Mouse (Mus musculus): ENCODE results near the gene Smarcal1. TPM values are rescaled to one million over a fixed set of nuclear protein-coding genes. Genes with fewer than 3 reads are reported as not detected.

The Smarcal1 gene
- polyA plus RNA-seq, 1 experiment from 2014 or later: 34.1 TPM

GRCm38 (mm10) chr1:72596231-72596630 lies 13.2 kb downstream of the Smarcal1 start:
- Histone ChIP-seq H3K27ac (ENCODE audit: low read depth, low read length) (no peak overlapping the region), H3K4me3 (ENCODE audit: low read depth, low read length) (no peak overlapping the region), H3K9me3 (ENCODE audit: control insufficient read depth, low read length) (no peaks in the 10 kb centered on the region), H3K4me2 (ENCODE audit: low read depth, low read length, severe bottlenecking) (no peak overlapping the region), H3K36me3 (ENCODE audit: control insufficient read depth, insufficient read depth, low read length) (peaks cover 3% of the 10 kb centered on the region; the same call in 1 of the 2 replicates), H3K9ac (ENCODE audit: low read length) (no peak overlapping the region), H3K27me3 (ENCODE audit: control insufficient read depth, insufficient read depth, low read length) (no peaks in the 10 kb centered on the region), H3K4me1 (replicated peaks; ENCODE audit: control insufficient read depth, insufficient read depth, low read length) (no peaks in the 10 kb centered on the region)
- no peak for ATAC-seq (replicated peaks; ENCODE audit: low FRiP score)
- no peak for DNase-seq (ENCODE audit: low spot score)
- WGBS: 83% methylated on average over 5 of the region's 5 CpGs

- WGBS: 90% methylated on average over 21 of the region's 21 CpGs
- no peak overlapping the region for H3K4me2 ChIP-seq (ENCODE audit: low read depth, low read length, severe bottlenecking)
- DNase-seq (ENCODE audit: low spot score) (no peak), ATAC-seq (replicated peaks; ENCODE audit: low FRiP score) (no peak)
- peaks cover 3% of the 10 kb centered on the region; the same call in 1 of the 2 replicates for H3K36me3 ChIP-seq (ENCODE audit: control insufficient read depth, insufficient read depth, low read length)
- H3K9me3 ChIP-seq (ENCODE audit: control insufficient read depth, low read length): no peaks in the 10 kb centered on the region
- no peak overlapping the region for H3K4me3 ChIP-seq (ENCODE audit: low read depth, low read length)
- H3K27ac ChIP-seq (ENCODE audit: low read depth, low read length): no peak overlapping the region
- no peak overlapping the region for H3K9ac ChIP-seq (ENCODE audit: low read length)
- no peaks in the 10 kb centered on the region for H3K4me1 ChIP-seq (replicated peaks; ENCODE audit: control insufficient read depth, insufficient read depth, low read length)
- H3K27me3 ChIP-seq (ENCODE audit: control insufficient read depth, insufficient read depth, low read length): no peaks in the 10 kb centered on the region
These were observed 16.4 kb downstream of the Smarcal1 start for GRCm38 (mm10) chr1:72599146-72600101.

GRCm38 (mm10) chr1:72600778-72601177 lies 17.7 kb downstream of the Smarcal1 start:
- H3K9me3 ChIP-seq (ENCODE audit: control insufficient read depth, low read length): no peaks in the 10 kb centered on the region
- no peak overlapping the region for H3K4me2 ChIP-seq (ENCODE audit: low read depth, low read length, severe bottlenecking)
- no peak for DNase-seq (ENCODE audit: low spot score)
- no peak for ATAC-seq (replicated peaks; ENCODE audit: low FRiP score)
- H3K4me3 ChIP-seq (ENCODE audit: low read depth, low read length): no peak overlapping the region
- no peaks in the 10 kb centered on the region for H3K4me1 ChIP-seq (replicated peaks; ENCODE audit: control insufficient read depth, insufficient read depth, low read length)
- no peak overlapping the region for H3K27ac ChIP-seq (ENCODE audit: low read depth, low read length)
- WGBS: 98% methylated on average over 5 of the region's 5 CpGs
- H3K27me3 ChIP-seq (ENCODE audit: control insufficient read depth, insufficient read depth, low read length): no peaks in the 10 kb centered on the region
- peaks cover 3% of the 10 kb centered on the region; the same call in 1 of the 2 replicates for H3K36me3 ChIP-seq (ENCODE audit: control insufficient read depth, insufficient read depth, low read length)
- no peak overlapping the region for H3K9ac ChIP-seq (ENCODE audit: low read length)

- ATAC-seq (replicated peaks; ENCODE audit: low FRiP score): no peak
- no peaks in the 10 kb centered on the region for H3K27me3 ChIP-seq (ENCODE audit: control insufficient read depth, insufficient read depth, low read length)
- H3K27ac ChIP-seq (ENCODE audit: low read depth, low read length): no peak overlapping the region
- H3K4me2 ChIP-seq (ENCODE audit: low read depth, low read length, severe bottlenecking): no peak overlapping the region
- no peak overlapping the region for H3K9ac ChIP-seq (ENCODE audit: low read length)
- H3K9me3 ChIP-seq (ENCODE audit: control insufficient read depth, low read length): no peaks in the 10 kb centered on the region
- 95% methylated on average over 7 of the region's 7 CpGs for WGBS
- H3K4me1 ChIP-seq (replicated peaks; ENCODE audit: control insufficient read depth, insufficient read depth, low read length): peaks cover 2% of the 10 kb centered on the region; the same call in 1 of the 2 replicates
- H3K4me3 ChIP-seq (ENCODE audit: low read depth, low read length): no peak overlapping the region
- DNase-seq (ENCODE audit: low spot score): no peak
- H3K36me3 ChIP-seq (ENCODE audit: control insufficient read depth, insufficient read depth, low read length): peaks cover 3% of the 10 kb centered on the region; the same call in 1 of the 2 replicates
These were observed 18.2 kb downstream of the Smarcal1 start for GRCm38 (mm10) chr1:72601233-72601632.

GRCm38 (mm10) chr1:72602186-72602585 lies 19.1 kb downstream of the Smarcal1 start:
- no peak overlapping the region for H3K4me3 ChIP-seq (ENCODE audit: low read depth, low read length)
- no peak overlapping the region for H3K4me2 ChIP-seq (ENCODE audit: low read depth, low read length, severe bottlenecking)
- no peak for ATAC-seq (replicated peaks; ENCODE audit: low FRiP score)
- peaks cover 3% of the 10 kb centered on the region; the same call in 1 of the 2 replicates for H3K36me3 ChIP-seq (ENCODE audit: control insufficient read depth, insufficient read depth, low read length)
- no peaks in the 10 kb centered on the region for H3K27me3 ChIP-seq (ENCODE audit: control insufficient read depth, insufficient read depth, low read length)
- no peak for DNase-seq (ENCODE audit: low spot score)
- no peak overlapping the region for H3K27ac ChIP-seq (ENCODE audit: low read depth, low read length)
- no peak overlapping the region for H3K9ac ChIP-seq (ENCODE audit: low read length)
- peaks cover 2% of the 10 kb centered on the region; the same call in 1 of the 2 replicates for H3K4me1 ChIP-seq (replicated peaks; ENCODE audit: control insufficient read depth, insufficient read depth, low read length)
- H3K9me3 ChIP-seq (ENCODE audit: control insufficient read depth, low read length): no peaks in the 10 kb centered on the region
- 88% methylated on average over 5 of the region's 5 CpGs for WGBS

- Histone ChIP-seq H3K4me3 (ENCODE audit: low read depth, low read length) (no peak overlapping the region), H3K4me2 (ENCODE audit: low read depth, low read length, severe bottlenecking) (no peak overlapping the region), H3K36me3 (ENCODE audit: control insufficient read depth, insufficient read depth, low read length) (peaks cover 3% of the 10 kb centered on the region; the same call in 1 of the 2 replicates), H3K9me3 (ENCODE audit: control insufficient read depth, low read length) (no peaks in the 10 kb centered on the region), H3K27ac (ENCODE audit: low read depth, low read length) (no peak overlapping the region), H3K27me3 (ENCODE audit: control insufficient read depth, insufficient read depth, low read length) (no peaks in the 10 kb centered on the region), H3K4me1 (replicated peaks; ENCODE audit: control insufficient read depth, insufficient read depth, low read length) (peaks cover 2% of the 10 kb centered on the region; the same call in 1 of the 2 replicates), H3K9ac (ENCODE audit: low read length) (no peak overlapping the region)
- ATAC-seq (replicated peaks; ENCODE audit: low FRiP score) (no peak), DNase-seq (ENCODE audit: low spot score) (no peak)
- 89% methylated on average over 5 of the region's 5 CpGs for WGBS
These were observed 19.8 kb downstream of the Smarcal1 start for GRCm38 (mm10) chr1:72602803-72603202.

GRCm38 (mm10) chr1:72606186-72606673 lies 23.2 kb downstream of the Smarcal1 start:
- 60% methylated on average over 12 of the region's 12 CpGs for WGBS
- ATAC-seq (replicated peaks; ENCODE audit: low FRiP score) (no peak; the same call in 1 of the 2 replicates), DNase-seq (ENCODE audit: low spot score) (no peak)
- no peak overlapping the region for H3K9ac ChIP-seq (ENCODE audit: low read length)
- H3K27ac ChIP-seq (ENCODE audit: low read depth, low read length): no peak overlapping the region
- peaks cover 2% of the 10 kb centered on the region; the same call in 1 of the 2 replicates for H3K4me1 ChIP-seq (replicated peaks; ENCODE audit: control insufficient read depth, insufficient read depth, low read length)
- H3K36me3 ChIP-seq (ENCODE audit: control insufficient read depth, insufficient read depth, low read length): no peaks in the 10 kb centered on the region; the same call in 1 of the 2 replicates
- H3K4me2 ChIP-seq (ENCODE audit: low read depth, low read length, severe bottlenecking): no peak overlapping the region
- no peaks in the 10 kb centered on the region for H3K27me3 ChIP-seq (ENCODE audit: control insufficient read depth, insufficient read depth, low read length)
- no peaks in the 10 kb centered on the region for H3K9me3 ChIP-seq (ENCODE audit: control insufficient read depth, low read length)
- no peak overlapping the region for H3K4me3 ChIP-seq (ENCODE audit: low read depth, low read length)

- Histone ChIP-seq H3K4me1 (replicated peaks; ENCODE audit: control insufficient read depth, insufficient read depth, low read length) (peaks cover 2% of the 10 kb centered on the region; the same call in 1 of the 2 replicates), H3K27me3 (ENCODE audit: control insufficient read depth, insufficient read depth, low read length) (no peaks in the 10 kb centered on the region), H3K27ac (ENCODE audit: low read depth, low read length) (no peak overlapping the region), H3K4me3 (ENCODE audit: low read depth, low read length) (no peak overlapping the region), H3K4me2 (ENCODE audit: low read depth, low read length, severe bottlenecking) (no peak overlapping the region), H3K36me3 (ENCODE audit: control insufficient read depth, insufficient read depth, low read length) (peaks cover 3% of the 10 kb centered on the region; the same call in 1 of the 2 replicates), H3K9me3 (ENCODE audit: control insufficient read depth, low read length) (no peaks in the 10 kb centered on the region), H3K9ac (ENCODE audit: low read length) (no peak overlapping the region)
- DNase-seq (ENCODE audit: low spot score) (no peak), ATAC-seq (replicated peaks; ENCODE audit: low FRiP score) (no peak)
- 93% methylated on average over 10 of the region's 10 CpGs for WGBS
These were observed 26.1 kb downstream of the Smarcal1 start for GRCm38 (mm10) chr1:72609129-72609528.
